Mouse (Mus musculus) retina, postnatal 1 day (tissue): ENCODE results near the gene Sepsecs.

Experiments used
- DNase-seq: peaks from one replicate; pipeline ENCODE4 v3.0.0-alpha.2; 2012

Gene Sepsecs

DNA sequence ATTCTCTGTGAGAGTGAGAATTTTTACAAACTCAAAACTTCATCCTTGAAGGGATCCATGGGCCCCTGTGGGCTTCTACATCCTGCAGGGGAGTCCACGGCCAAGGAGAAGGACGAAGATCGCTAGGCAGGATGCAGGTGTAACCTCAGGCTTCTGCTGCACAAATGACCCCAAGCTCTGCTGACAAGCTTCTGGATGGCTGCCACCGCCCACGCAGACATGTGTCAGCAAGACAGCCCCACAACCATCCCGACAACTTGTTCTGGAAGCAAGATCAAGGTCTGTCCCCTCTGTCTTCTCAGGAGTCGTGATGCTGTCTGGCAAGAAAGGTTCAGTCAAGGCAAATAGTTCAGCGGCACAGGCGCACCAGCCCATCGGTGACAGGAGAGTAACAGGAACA is 59.8 kb downstream of the Sepsecs start:
- DNase-seq, result no peak

DNA sequence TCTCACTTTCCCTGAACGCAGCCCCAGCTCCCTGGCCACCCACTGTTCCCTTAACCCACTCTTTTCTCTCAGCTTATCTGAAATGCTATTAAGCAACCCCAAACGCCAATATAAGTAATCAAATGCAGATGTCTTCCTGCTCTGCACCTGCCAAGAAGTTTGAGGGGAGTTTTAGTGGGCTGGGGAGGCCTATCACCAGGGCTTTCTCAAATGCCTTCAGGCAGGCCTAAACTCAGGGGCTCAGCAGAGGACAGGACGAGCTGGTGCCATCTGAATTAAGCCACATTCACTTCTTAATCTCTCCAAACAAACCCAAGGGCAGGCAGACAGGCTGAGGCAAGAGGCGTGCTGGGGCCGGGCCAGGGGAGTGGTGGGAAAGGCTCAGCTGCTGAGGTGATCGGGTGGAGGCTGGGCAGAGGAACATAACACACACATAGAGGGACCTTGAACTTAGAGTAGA is 64.9 kb downstream of the Sepsecs start:
- DNase-seq, result no peak

- no peak for DNase-seq
These were observed 78.9 kb downstream of the Sepsecs start for GRCm38 (mm10) chr5:52590612-52591011.
